Mouse (Mus musculus) lung, embryonic 14.5 days (tissue): ENCODE measurements around the gene Kif12. TPM values are rescaled to one million over a fixed set of nuclear protein-coding genes. Genes with fewer than 3 reads are reported as not detected.

Experiments
- ATAC-seq: fragments of 200-750 bp; cut with Nextera tagmentation; 2 replicates; pipeline ENCODE4 v1.8.0; 2017; ENCODE audit warnings: mild to moderate bottlenecking, moderate TSS enrichment, moderate library complexity; ENCODE audit not compliant: insufficient read depth
- DNase-seq: peaks from one replicate; pipeline ENCODE4 v3.0.0-alpha.2; 2015
- H3K27ac ChIP-seq: fragments of 300-500 bp; sonication (generic); 2 replicates; pipeline ENCODE4 v1.5.1; 2014; ENCODE audit warnings: low read depth, mild to moderate bottlenecking, moderate library complexity
- H3K27me3 ChIP-seq: fragments of 300-500 bp; sonication (generic); 2 replicates; pipeline ENCODE4 v1.6.1; 2014; ENCODE audit warnings: low read length, control low read depth; ENCODE audit not compliant: insufficient read depth
- H3K36me3 ChIP-seq: fragments of 300-500 bp; sonication (generic); 2 replicates; pipeline ENCODE4 v1.6.1; 2014; ENCODE audit warnings: control low read depth; ENCODE audit not compliant: insufficient read depth
- H3K4me1 ChIP-seq: fragments of 300-500 bp; sonication (generic); 2 replicates; pipeline ENCODE4 v1.6.1; 2014; ENCODE audit warnings: antibody characterized with exemption, control low read depth; ENCODE audit not compliant: insufficient read depth
- H3K4me2 ChIP-seq: fragments of 300-500 bp; sonication (generic); 2 replicates; pipeline ENCODE4 v1.6.1; 2014; ENCODE audit warnings: mild to moderate bottlenecking
- H3K4me3 ChIP-seq: fragments of 300-500 bp; sonication (generic); 2 replicates; pipeline ENCODE4 v1.5.1; 2014; ENCODE audit warnings: low read depth, low read length
- H3K9ac ChIP-seq: fragments of 300-500 bp; sonication (generic); 2 replicates; pipeline ENCODE4 v1.6.1; 2014
- H3K9me3 ChIP-seq: fragments of 300-500 bp; sonication (generic); 2 replicates; pipeline ENCODE4 v1.6.1; 2016; ENCODE audit warnings: low read depth, low read length, control low read depth
- CTCF ChIP-seq: IDR thresholded peaks from 2 replicates; pipeline ENCODE4 v1.5.1; 2016; ENCODE audit warnings: antibody characterized with exemption, low read depth
- WGBS: fragments of 180-500 bp; shearing (Covaris S2); extraction: QIAGEN DNeasy Blood & Tissue Kit; methylation state at CpG from one replicate; pipeline ENCODE4 v1.1.7; 2014; 5-methylcytosine and 5-hydroxymethylcytosine counted together
- polyA plus RNA-seq: library from polyadenylated mRNA; unstranded; fragments of >200 nt; fragmentation: Nextera tagmentation; extraction: Ambion mirVana; gene quantifications from 2 replicates; pipeline ENCODE4 v1.2.1, GENCODE M21; 2014

Kif12 gene
- polyA plus RNA-seq, 1 experiment from 2014 or later: 11.8 TPM

- 89% methylated on average over 4 of the region's 4 CpGs for WGBS
- Histone ChIP-seq H3K4me2 (no peak overlapping the region), H3K27me3 (no peaks in the 10 kb centered on the region), H3K4me3 (no peak overlapping the region), H3K9me3 (no peaks in the 10 kb centered on the region), H3K9ac (no peak overlapping the region), H3K27ac (no peak overlapping the region), H3K36me3 (no peaks in the 10 kb centered on the region), H3K4me1 (no peaks in the 10 kb centered on the region; the same call in 1 of the 2 replicates)
- ATAC-seq: no peak
- no peak for TF ChIP-seq CTCF
- DNase-seq: no peak
These were observed 6.3 kb downstream of the Kif12 start for GRCm38 (mm10) chr4:63165636-63166035.

GRCm38 (mm10) chr4:63158961-63159592 is 12.9 kb downstream of the Kif12 start:
- Histone ChIP-seq H3K9ac (no peak overlapping the region), H3K27ac (peak overlapping the region; percentile 9; the same call in 1 of the 2 replicates)

GRCm38 (mm10) chr4:63158192-63158591 is 13.7 kb downstream of the Kif12 start:
- H3K9ac ChIP-seq: no peak overlapping the region
- H3K4me1 ChIP-seq: no peaks in the 10 kb centered on the region
- H3K4me2 ChIP-seq: no peak overlapping the region
- DNase-seq (no peak), ATAC-seq (no peak)
- TF ChIP-seq CTCF: no peak
- H3K36me3 ChIP-seq: no peaks in the 10 kb centered on the region
- H3K4me3 ChIP-seq: no peak overlapping the region
- H3K9me3 ChIP-seq: no peaks in the 10 kb centered on the region
- 0 out of 2 replicates have a peak overlapping the region, but pooled peaks have one; percentile 6 for H3K27ac ChIP-seq
- 82% methylated on average over 7 of the region's 7 CpGs for WGBS
- H3K27me3 ChIP-seq: no peaks in the 10 kb centered on the region

More at GRCm38 (mm10) chr4:63158961-63159592, 12.9 kb downstream of the Kif12 start:
- Histone ChIP-seq H3K36me3 (no peaks in the 10 kb centered on the region), H3K4me2 (no peak overlapping the region), H3K27me3 (no peaks in the 10 kb centered on the region), H3K9me3 (no peaks in the 10 kb centered on the region), H3K4me3 (no peak overlapping the region), H3K4me1 (no peaks in the 10 kb centered on the region)
- ATAC-seq (peak; percentile 87), DNase-seq (peak; percentile 96)
- TF ChIP-seq CTCF: peak; percentile 96
- WGBS: 10% methylated on average over 5 of the region's 5 CpGs

GRCm38 (mm10) chr4:63156726-63157634 is 15.0 kb downstream of the Kif12 start:
- Histone ChIP-seq H3K4me2 (no peak overlapping the region), H3K36me3 (no peaks in the 10 kb centered on the region), H3K27ac (peak overlapping the region; percentile 60; the same call in 1 of the 2 replicates), H3K9ac (no peak overlapping the region), H3K9me3 (no peaks in the 10 kb centered on the region), H3K27me3 (no peaks in the 10 kb centered on the region), H3K4me3 (no peak overlapping the region), H3K4me1 (no peaks in the 10 kb centered on the region)
- DNase-seq: peak; percentile 43
- ATAC-seq: peak; percentile 80
- 46% methylated on average over 8 of the region's 8 CpGs for WGBS
- TF ChIP-seq CTCF: no peak

- Histone ChIP-seq H3K36me3 (no peaks in the 10 kb centered on the region), H3K4me3 (no peak overlapping the region), H3K27me3 (no peaks in the 10 kb centered on the region), H3K4me1 (no peaks in the 10 kb centered on the region), H3K4me2 (no peak overlapping the region), H3K9ac (no peak overlapping the region), H3K9me3 (no peaks in the 10 kb centered on the region), H3K27ac (no peak overlapping the region)
- no peak for ATAC-seq
- TF ChIP-seq CTCF: no peak
- no peak for DNase-seq
- WGBS: 59% methylated on average over 2 of the region's 2 CpGs
These were observed 16.3 kb downstream of the Kif12 start for GRCm38 (mm10) chr4:63155596-63155995.

GRCm38 (mm10) chr4:63154699-63155098 is 17.2 kb downstream of the Kif12 start, which contains the start of gene Ambp:
Ambp (minus strand) TSS chr4:63154799.
- no peak for DNase-seq
- Histone ChIP-seq H3K4me1 (no peaks in the 10 kb centered on the region), H3K4me3 (no peak within 1 kb of the TSS), H3K9ac (no peak within 1 kb of the TSS), H3K9me3 (no peaks in the 10 kb centered on the region), H3K4me2 (no peak within 1 kb of the TSS), H3K27me3 (no peaks in the 10 kb centered on the region), H3K27ac (no peak within 1 kb of the TSS), H3K36me3 (no peaks in the 10 kb centered on the region)
- no peak for ATAC-seq
- 63% methylated on average over 5 of the region's 5 CpGs for WGBS
- TF ChIP-seq CTCF: no peak

- H3K4me2 ChIP-seq: no peak overlapping the region
- H3K27me3 ChIP-seq: no peaks in the 10 kb centered on the region
- WGBS: 46% methylated on average over 4 of the region's 4 CpGs
- H3K36me3 ChIP-seq: no peaks in the 10 kb centered on the region
- no peaks in the 10 kb centered on the region for H3K9me3 ChIP-seq
- no peak overlapping the region for H3K9ac ChIP-seq
- no peak overlapping the region for H3K27ac ChIP-seq
- no peaks in the 10 kb centered on the region for H3K4me1 ChIP-seq
- no peak overlapping the region for H3K4me3 ChIP-seq
- ATAC-seq (no peak), DNase-seq (no peak)
- no peak for TF ChIP-seq CTCF
These were observed 17.9 kb downstream of the Kif12 start for GRCm38 (mm10) chr4:63154028-63154427.
